Mouse (Mus musculus) monocyte, adult 2 months (primary cell): ENCODE data around the gene Gpr88.
"Not testable (repeated sequence)": the region's sequence is repeated elsewhere in the genome, so short reads cannot be mapped to it uniquely, and the experiment has no call there.

Source experiments
- DNase-seq, 2 experiments: peaks; one replicate each; pipeline ENCODE4 v3.0.0; 2022; ENCODE audit warnings: low spot score in 2 of 2, low read depth in 1 of 2

Gpr88 gene

GRCm38 (mm10) chr3:116244476-116244875, 8.8 kb downstream of the Gpr88 start:
- DNase-seq = no peak

GRCm38 (mm10) chr3:116242685-116243084, 10.6 kb downstream of the Gpr88 start:
- no peak for DNase-seq

GRCm38 (mm10) chr3:116237527-116237926, 15.8 kb downstream of the Gpr88 start:
- no peak for DNase-seq

- DNase-seq = no peak
Measured at GRCm38 (mm10) chr3:116236856-116237255, 16.4 kb downstream of the Gpr88 start.

- DNase-seq = no peak
Measured at GRCm38 (mm10) chr3:116233515-116233914, 19.8 kb downstream of the Gpr88 start.

GRCm38 (mm10) chr3:116232763-116233162, 20.5 kb downstream of the Gpr88 start:
- no peak for DNase-seq

- no peak for DNase-seq
Measured at GRCm38 (mm10) chr3:116229336-116229735, 24.0 kb downstream of the Gpr88 start.

GRCm38 (mm10) chr3:116228360-116229245, 24.7 kb downstream of the Gpr88 start:
- DNase-seq = no peak

- no peak for DNase-seq
Measured at GRCm38 (mm10) chr3:116227383-116227782, 25.9 kb downstream of the Gpr88 start.

- no peak for DNase-seq
Measured at GRCm38 (mm10) chr3:116226915-116227314, 26.4 kb downstream of the Gpr88 start.

GRCm38 (mm10) chr3:116222511-116223243, 30.6 kb downstream of the Gpr88 start:
- DNase-seq = no peak

GRCm38 (mm10) chr3:116221686-116222010, 31.7 kb downstream of the Gpr88 start:
- no peak for DNase-seq

GRCm38 (mm10) chr3:116220980-116221685, 32.2 kb downstream of the Gpr88 start:
- no peak for DNase-seq

- DNase-seq = not testable (repeated sequence)
Measured at GRCm38 (mm10) chr3:116217398-116217797, 35.9 kb downstream of the Gpr88 start.

- no peak for DNase-seq
Measured at GRCm38 (mm10) chr3:116216261-116216660, 37.0 kb downstream of the Gpr88 start.

- no peak for DNase-seq
Measured at GRCm38 (mm10) chr3:116211639-116212038, 41.7 kb downstream of the Gpr88 start.

GRCm38 (mm10) chr3:116210720-116211121, 42.6 kb downstream of the Gpr88 start:
- DNase-seq = no peak

GRCm38 (mm10) chr3:116209214-116209613, 44.1 kb downstream of the Gpr88 start:
- DNase-seq = no peak

GRCm38 (mm10) chr3:116206306-116206834, 46.9 kb downstream of the Gpr88 start:
- DNase-seq = no peak

- DNase-seq = no peak
Measured at GRCm38 (mm10) chr3:116205346-116206219, 47.7 kb downstream of the Gpr88 start.
